Mouse (Mus musculus) liver, embryonic 11.5 days (tissue): ENCODE measurements around the gene Endou. TPM values are rescaled to one million over a fixed set of nuclear protein-coding genes. Genes with fewer than 3 reads are reported as not detected.

Experiments
- ATAC-seq: fragments of 200-750 bp; cut with Nextera tagmentation; replicated peaks from 2 replicates; pipeline ENCODE4 v1.8.0; 2017; ENCODE audit warnings: moderate number of reproducible peaks, mild to moderate bottlenecking, moderate TSS enrichment, moderate library complexity; ENCODE audit not compliant: low FRiP score
- DNase-seq: peaks from one replicate; pipeline ENCODE4 v3.0.0-alpha.2; 2017; ENCODE audit warnings: low spot score
- H3K27ac ChIP-seq: fragments of 300-500 bp; sonication (generic); 2 replicates; pipeline ENCODE4 v1.5.1; 2014; ENCODE audit warnings: mild to moderate bottlenecking, low read depth, low read length, control low read depth
- H3K27me3 ChIP-seq: fragments of 300-500 bp; sonication (generic); replicated peaks from 2 replicates; pipeline ENCODE4 v1.6.1; 2014; ENCODE audit warnings: low read length, mixed read lengths; ENCODE audit not compliant: control insufficient read depth, insufficient read depth
- H3K36me3 ChIP-seq: fragments of 300-500 bp; sonication (generic); 2 replicates; pipeline ENCODE4 v1.6.1; 2014; ENCODE audit warnings: mild to moderate bottlenecking, low read length, moderate library complexity, mixed read lengths; ENCODE audit not compliant: control insufficient read depth, insufficient read depth
- H3K4me1 ChIP-seq: fragments of 300-500 bp; sonication (generic); replicated peaks from 2 replicates; pipeline ENCODE4 v1.6.1; 2014; ENCODE audit warnings: low read length, mixed read lengths; ENCODE audit not compliant: control insufficient read depth, insufficient read depth
- H3K4me2 ChIP-seq: fragments of 300-500 bp; sonication (generic); 2 replicates; pipeline ENCODE4 v1.6.1; 2014; ENCODE audit warnings: mild to moderate bottlenecking, control low read depth, moderate library complexity
- H3K4me3 ChIP-seq: fragments of 300-500 bp; sonication (generic); 2 replicates; pipeline ENCODE4 v1.5.1; 2014; ENCODE audit warnings: low read depth, low read length, control low read depth
- H3K9ac ChIP-seq: fragments of 300-500 bp; sonication (generic); 2 replicates; pipeline ENCODE4 v1.6.1; 2014; ENCODE audit warnings: low read depth, low read length, control low read depth
- H3K9me3 ChIP-seq: fragments of 300-500 bp; sonication (generic); 2 replicates; pipeline ENCODE4 v1.6.1; 2016; ENCODE audit warnings: low read length, inconsistent platforms, mixed read lengths; ENCODE audit not compliant: control insufficient read depth
- WGBS: fragments of 180-500 bp; shearing (Covaris S2); extraction: QIAGEN DNeasy Blood & Tissue Kit; methylation state at CpG from one replicate; pipeline ENCODE4 v1.1.7; 2014; 5-methylcytosine and 5-hydroxymethylcytosine counted together
- polyA plus RNA-seq: library from polyadenylated mRNA; unstranded; fragments of >200 nt; fragmentation: Nextera tagmentation; extraction: Ambion mirVana; gene quantifications from 2 replicates; pipeline ENCODE4 v1.2.1, GENCODE M21; 2014

Endou gene
- polyA plus RNA-seq, 1 experiment from 2014 or later: not detected

DNA sequence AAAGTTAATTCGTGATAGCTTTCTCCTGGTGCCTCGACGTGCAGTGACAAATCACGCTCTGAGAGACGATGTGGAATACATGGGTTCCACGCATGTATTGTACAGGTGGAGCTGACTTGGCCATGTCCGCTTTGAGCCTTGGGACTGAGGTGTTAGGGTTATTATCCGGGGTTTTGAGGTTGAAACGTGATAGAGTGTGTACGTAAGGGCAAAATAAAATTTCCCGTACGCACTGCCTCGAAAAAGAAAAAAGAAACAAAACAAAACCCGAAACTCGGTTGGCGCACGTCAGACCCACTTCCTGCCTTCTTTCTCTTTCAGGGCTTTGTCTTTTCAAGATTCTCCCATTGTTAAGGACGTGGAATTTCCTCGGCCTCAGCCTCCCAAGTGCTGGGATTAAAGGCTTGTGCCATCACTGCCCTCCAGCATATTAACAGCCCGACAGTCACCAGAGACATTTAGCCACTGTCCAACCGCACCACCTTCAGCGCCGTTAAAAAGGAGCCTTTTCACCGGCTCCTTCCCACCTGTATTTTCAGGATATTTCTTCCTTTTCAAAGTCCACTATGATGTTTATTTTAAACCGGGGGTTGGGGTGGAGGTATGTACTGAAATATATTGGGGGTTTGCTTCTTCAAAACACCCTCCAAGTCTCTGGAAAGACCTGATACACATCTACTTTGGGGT lies 65.2 kb downstream of the Endou start:
- no peaks in the 10 kb centered on the region for H3K9me3 ChIP-seq
- no peak overlapping the region for H3K4me3 ChIP-seq
- no peak overlapping the region for H3K9ac ChIP-seq
- no peak overlapping the region for H3K4me2 ChIP-seq
- no peaks in the 10 kb centered on the region for H3K4me1 ChIP-seq
- no peak overlapping the region for H3K27ac ChIP-seq
- 72% methylated on average over 25 of the region's 25 CpGs for WGBS
- no peaks in the 10 kb centered on the region for H3K27me3 ChIP-seq
- no peak for ATAC-seq
- H3K36me3 ChIP-seq: no peaks in the 10 kb centered on the region
- no peak for DNase-seq

DNA sequence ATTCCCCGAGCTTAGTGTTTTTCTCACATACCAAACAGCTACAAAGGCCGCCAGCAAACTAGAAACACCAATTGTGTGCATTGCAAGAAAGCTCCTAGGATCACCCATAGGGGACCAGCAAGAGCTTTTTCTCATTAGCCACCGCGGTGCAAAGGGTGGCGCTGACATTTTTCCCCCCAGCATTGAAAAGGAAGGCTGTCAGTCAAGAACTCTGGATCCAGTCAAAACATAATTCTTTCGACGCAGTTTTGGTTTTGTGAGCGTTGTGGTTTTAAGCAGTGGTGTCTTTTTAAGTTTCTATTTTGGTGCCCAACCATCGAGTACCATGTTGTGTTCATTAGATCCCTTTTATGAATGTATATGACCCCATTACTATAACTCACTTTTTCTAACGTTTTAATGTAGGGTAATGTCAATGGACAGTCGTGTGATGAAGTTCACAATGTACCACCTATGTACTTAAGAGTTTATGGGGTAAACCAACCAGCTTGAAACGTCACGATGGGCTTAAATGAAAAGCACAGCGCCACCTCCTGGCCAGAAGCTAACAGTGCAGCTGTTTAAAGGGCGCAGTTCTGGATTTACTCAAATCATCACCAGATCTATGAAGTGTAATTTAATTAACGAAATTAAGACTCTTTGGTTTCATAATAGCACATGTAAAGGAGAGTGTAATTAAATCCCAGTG lies 66.0 kb downstream of the Endou start:
- H3K9me3 ChIP-seq: no peaks in the 10 kb centered on the region
- no peaks in the 10 kb centered on the region for H3K4me1 ChIP-seq
- no peaks in the 10 kb centered on the region for H3K27me3 ChIP-seq
- no peak for ATAC-seq
- H3K9ac ChIP-seq: no peak overlapping the region
- H3K36me3 ChIP-seq: no peaks in the 10 kb centered on the region
- H3K27ac ChIP-seq: no peak overlapping the region
- WGBS: 57% methylated on average over 16 of the region's 16 CpGs
- DNase-seq: no peak
- no peak overlapping the region for H3K4me3 ChIP-seq
- no peak overlapping the region for H3K4me2 ChIP-seq

DNA sequence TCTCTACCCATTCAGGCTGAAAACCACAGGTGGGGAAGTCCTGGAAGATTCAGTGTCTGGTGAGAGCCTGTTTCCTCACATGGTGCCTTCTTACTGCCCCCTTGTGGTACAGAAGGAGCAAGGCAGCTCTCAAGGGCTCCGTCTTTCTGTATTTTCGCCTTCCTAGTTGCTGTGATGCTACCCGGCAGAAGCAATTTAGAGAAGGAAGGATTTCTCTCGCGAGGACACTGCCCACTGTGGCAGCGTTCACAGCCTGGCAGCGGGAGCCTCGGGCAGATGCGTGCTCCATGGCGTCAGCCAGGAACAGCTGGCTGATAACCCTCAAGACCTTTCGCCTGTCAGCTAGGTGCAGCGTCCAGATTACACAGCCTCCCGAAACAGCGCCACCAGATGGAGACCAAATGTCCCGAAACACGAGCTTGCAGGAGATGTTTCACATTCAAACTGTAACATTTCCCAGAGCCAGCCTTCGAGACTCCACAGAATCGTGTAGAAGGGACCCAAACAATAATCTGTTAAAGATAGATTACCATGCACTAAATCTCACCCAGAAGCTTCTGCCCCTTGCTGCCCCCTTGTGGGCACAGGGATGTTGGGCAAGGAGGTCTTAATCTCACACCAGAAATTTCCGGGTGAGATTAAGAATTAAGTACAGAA lies 67.3 kb downstream of the Endou start:
- 4% methylated on average over 19 of the region's 19 CpGs for whole genome bisulfite sequencing
- H3K4me2 ChIP-seq: peak overlapping the region; percentile 77
- no peaks in the 10 kb centered on the region for H3K36me3 ChIP-seq
- no peaks in the 10 kb centered on the region for H3K27me3 ChIP-seq
- ATAC-seq (peak; percentile 64), DNase-seq (peak; percentile 78)
- H3K4me3 ChIP-seq: peak overlapping the region; percentile 47
- H3K9ac ChIP-seq: 0 out of 2 replicates have a peak overlapping the region, but pooled peaks have one; percentile 48
- H3K9me3 ChIP-seq: no peaks in the 10 kb centered on the region
- H3K27ac ChIP-seq: no peak overlapping the region
- H3K4me1 ChIP-seq: no peaks in the 10 kb centered on the region

Other genes with a start within 250 kb of the Endou start
- gene Rpap3, start 25.5 kb downstream of the Endou start, polyA plus RNA-seq: 35.5 and 41.4 TPM in 2 replicates
- 4.1 and 4.5 TPM in 2 replicates for gene Rapgef3, start 36.6 kb upstream of the Endou start, polyA plus RNA-seq
- 55.0 and 62.1 TPM in 2 replicates for gene Slc48a1, start 47.2 kb upstream of the Endou start, polyA plus RNA-seq
- 28.1 and 33.5 TPM in 2 replicates for gene Hdac7, start 113.2 kb upstream of the Endou start, polyA plus RNA-seq
- 0.96 and 1.2 TPM in 2 replicates for gene Vdr, start 179.3 kb upstream of the Endou start, polyA plus RNA-seq
- 25.7 and 28.0 TPM in 2 replicates for gene Tmem106c, start 232.9 kb upstream of the Endou start, polyA plus RNA-seq